Mouse (Mus musculus) bone marrow, adult 2 months (tissue): ENCODE measurements at regions not wholly inside any gene's neighbourhood (a gene's known extent, or its start where the extent isn't known, plus 50 kb on each side); places are given as distances from the start of the nearest gene placed in this dataset.

Source experiments
- H3K27ac ChIP-seq: fragments of 200-500 bp; 2 replicates; pipeline ENCODE4 v1.5.1; 2012; ENCODE audit warnings: low read depth, mild to moderate bottlenecking, control low read depth, inconsistent platforms, low read length; ENCODE audit not compliant: control insufficient read depth, poor library complexity, insufficient read depth
- H3K4me1 ChIP-seq: fragments of 200-500 bp; 2 replicates; pipeline ENCODE4 v1.6.1; 2011; ENCODE audit warnings: low read length; ENCODE audit not compliant: control insufficient read depth, insufficient read depth
- H3K4me3 ChIP-seq: fragments of 200-500 bp; replicated peaks from 2 replicates; pipeline ENCODE3; 2011; ENCODE audit warnings: mild to moderate bottlenecking, low read depth, low read length, control low read depth; ENCODE audit not compliant: control insufficient read depth
- CTCF ChIP-seq: fragments of 200-500 bp; IDR thresholded peaks from 2 replicates; pipeline ENCODE4 v1.5.1; 2011; ENCODE audit warnings: low read length, control low read depth; ENCODE audit not compliant: control insufficient read depth, insufficient read depth
- POLR2A ChIP-seq: fragments of 200-500 bp; IDR thresholded peaks from 2 replicates; pipeline ENCODE4 v1.6.1; 2011; ENCODE audit warnings: low read depth, mild to moderate bottlenecking, control low read depth, low read length, borderline replicate concordance; ENCODE audit not compliant: control insufficient read depth
- WGBS: fragments of 180-500 bp; shearing (Covaris S2); methylation state at CpG from one replicate; pipeline ENCODE4 v1.1.7; 2018; 5-methylcytosine and 5-hydroxymethylcytosine counted together

DNA sequence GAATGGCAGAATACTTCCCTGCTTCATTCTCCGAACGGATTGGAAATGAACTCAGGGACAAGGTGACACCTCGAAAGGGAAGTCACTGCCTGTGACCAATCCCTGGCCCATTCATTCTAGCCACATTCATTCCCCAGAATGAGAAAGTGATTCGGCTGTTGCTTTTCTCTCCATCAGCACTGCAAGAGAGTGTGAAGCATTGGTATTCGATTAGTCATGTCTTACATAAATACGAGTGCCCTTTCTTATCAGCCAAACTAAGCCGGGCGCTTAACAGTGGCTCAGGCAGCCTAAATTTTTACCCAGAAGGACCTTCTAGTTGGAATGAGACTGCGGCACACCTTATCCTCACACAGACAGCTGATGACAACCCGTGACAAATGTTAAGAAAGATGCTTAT lies 122.8 kb downstream of the Gm5426 start:
- Histone ChIP-seq H3K4me1 (no peaks in the 10 kb centered on the region; the same call in 1 of the 2 replicates), H3K4me3 (no peak overlapping the region), H3K27ac (no peak overlapping the region)
- WGBS: 84% methylated on average over 10 of the region's 10 CpGs
- TF ChIP-seq CTCF (no peak), POLR2A (no peak)

DNA sequence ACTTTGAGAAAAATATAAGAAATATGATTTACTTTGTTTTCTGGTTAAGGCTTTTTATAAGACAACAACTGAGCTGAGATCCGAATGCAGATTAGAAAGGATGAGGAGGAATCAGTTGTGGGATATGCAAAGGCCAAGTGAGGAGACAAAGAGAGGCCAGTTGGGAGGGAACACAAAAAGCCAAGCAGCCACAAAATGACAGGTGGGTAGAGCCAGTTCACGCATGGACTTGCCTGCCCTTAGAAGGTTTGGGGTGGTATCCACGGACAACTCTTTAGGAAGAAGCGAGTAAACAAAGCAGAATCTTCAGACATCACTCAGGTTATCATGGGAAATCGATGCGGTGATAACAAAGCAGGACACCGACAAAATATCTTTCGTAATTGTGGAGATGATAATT lies 123.2 kb downstream of the Gm5426 start:
- Histone ChIP-seq H3K4me3 (no peak overlapping the region), H3K4me1 (no peaks in the 10 kb centered on the region; the same call in 1 of the 2 replicates), H3K27ac (no peak overlapping the region)
- whole genome bisulfite sequencing: 91% methylated on average over 8 of the region's 8 CpGs
- TF ChIP-seq POLR2A (no peak), CTCF (no peak)

DNA sequence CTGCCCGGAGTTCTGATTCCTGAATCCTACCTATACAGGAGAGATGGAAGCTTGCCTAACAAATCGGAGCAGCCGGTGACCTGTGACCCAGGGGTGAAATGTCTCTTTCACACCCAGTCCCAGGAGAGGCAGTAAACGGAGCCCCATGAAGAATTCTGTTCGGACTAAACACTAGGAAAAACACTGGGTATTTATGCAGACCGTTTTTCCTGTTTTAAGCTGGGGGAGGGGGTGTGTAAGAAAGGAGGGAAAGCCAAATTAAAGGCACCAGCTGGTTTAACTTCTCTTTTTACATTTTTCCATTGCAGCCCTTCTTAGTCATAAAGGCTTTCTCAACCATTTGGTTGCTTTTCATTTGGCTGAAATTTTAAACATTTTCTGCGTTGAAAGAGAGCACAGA lies 127.1 kb downstream of the Gm5426 start:
- Histone ChIP-seq H3K27ac (no peak overlapping the region), H3K4me3 (no peak overlapping the region), H3K4me1 (peaks cover 2% of the 10 kb centered on the region)
- WGBS: 45% methylated on average over 7 of the region's 7 CpGs
- no peak for TF ChIP-seq POLR2A
- no peak for TF ChIP-seq CTCF

DNA sequence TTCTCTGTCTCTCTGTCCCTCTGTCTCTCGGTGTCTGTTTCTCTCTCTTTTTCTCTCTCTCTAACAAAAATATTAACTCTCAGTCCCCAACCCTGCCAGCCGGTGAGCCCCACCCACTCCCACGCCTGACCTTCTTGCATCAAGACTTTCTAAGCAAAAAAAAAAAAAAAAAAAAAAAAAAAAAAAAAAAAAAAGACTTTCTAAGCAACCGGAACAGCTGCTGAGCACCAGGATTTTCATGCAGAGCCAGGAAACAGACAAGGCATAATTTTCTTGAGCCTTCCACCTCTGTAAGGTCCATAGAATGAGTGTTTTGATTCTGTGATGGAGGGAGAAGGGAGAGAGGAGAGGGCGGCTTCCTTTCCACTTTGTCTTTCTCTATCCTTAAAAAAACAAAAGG lies 128.0 kb downstream of the Gm5426 start:
- TF ChIP-seq CTCF (no peak), POLR2A (no peak)
- Histone ChIP-seq H3K4me3 (no peak overlapping the region), H3K4me1 (peaks cover 2% of the 10 kb centered on the region), H3K27ac (no peak overlapping the region)
- WGBS: 37% methylated on average over 5 of the region's 5 CpGs

DNA sequence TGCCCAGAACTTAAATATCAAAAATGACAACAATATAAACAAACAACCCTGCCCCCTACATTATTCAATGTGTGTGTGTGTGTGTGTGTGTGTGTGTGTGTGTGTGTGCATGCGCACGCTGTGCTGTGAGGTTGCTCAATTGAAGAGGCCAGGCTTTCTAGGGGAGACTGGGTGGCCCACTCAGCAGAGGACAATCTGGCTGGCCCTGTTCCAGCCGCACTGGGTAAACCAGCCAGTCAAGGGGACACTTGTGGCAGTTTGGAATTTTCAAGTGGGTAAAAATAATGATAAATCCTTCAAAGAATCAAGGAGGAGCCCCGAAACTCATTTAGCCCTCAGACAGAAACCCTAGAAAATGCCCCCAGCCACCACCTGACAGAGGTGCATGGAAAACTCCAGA lies 128.5 kb downstream of the Gm5426 start:
- H3K27ac ChIP-seq: no peak overlapping the region

DNA sequence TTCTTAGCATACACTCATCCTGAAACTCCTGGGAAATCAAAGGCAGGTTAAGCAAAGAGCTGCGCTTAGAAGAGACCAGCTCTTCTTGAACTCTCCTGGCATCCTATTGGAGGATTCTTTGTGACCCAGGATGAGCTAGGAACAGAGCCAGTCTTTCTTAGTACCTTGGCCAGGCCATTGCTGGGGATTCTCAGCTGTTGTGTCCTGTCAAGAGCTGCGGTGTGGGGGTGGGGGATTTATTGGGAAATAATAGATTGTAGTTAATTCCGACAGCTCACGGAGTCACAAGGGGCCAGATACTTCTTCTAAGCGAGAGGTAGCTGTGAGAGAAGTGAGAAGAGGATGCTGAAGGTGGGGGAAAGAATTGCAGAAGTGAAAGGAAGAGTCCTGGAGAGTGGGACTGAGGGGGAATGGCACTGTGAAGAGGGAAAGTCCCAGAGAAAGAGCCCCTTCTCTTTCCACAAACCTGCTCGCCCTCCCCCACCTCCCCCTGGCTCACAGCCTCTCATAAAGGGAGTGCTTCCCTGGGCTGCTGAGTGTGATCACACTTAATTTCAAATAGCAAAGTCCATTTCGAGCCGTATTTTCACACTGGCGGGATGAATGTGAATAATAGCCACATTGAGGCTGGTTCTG lies 129.8 kb downstream of the Gm5426 start:
- Histone ChIP-seq H3K4me1 (peaks cover 2% of the 10 kb centered on the region), H3K27ac (no peak overlapping the region), H3K4me3 (no peak overlapping the region)
- TF ChIP-seq POLR2A (no peak), CTCF (no peak)
- WGBS: 80% methylated on average over 9 of the region's 9 CpGs

More for the DNA sequence above, 128.5 kb downstream of the Gm5426 start:
- H3K4me1 ChIP-seq: peaks cover 2% of the 10 kb centered on the region
- TF ChIP-seq CTCF (no peak), POLR2A (no peak)
- no peak overlapping the region for H3K4me3 ChIP-seq
- 71% methylated on average over 4 of the region's 4 CpGs for WGBS

DNA sequence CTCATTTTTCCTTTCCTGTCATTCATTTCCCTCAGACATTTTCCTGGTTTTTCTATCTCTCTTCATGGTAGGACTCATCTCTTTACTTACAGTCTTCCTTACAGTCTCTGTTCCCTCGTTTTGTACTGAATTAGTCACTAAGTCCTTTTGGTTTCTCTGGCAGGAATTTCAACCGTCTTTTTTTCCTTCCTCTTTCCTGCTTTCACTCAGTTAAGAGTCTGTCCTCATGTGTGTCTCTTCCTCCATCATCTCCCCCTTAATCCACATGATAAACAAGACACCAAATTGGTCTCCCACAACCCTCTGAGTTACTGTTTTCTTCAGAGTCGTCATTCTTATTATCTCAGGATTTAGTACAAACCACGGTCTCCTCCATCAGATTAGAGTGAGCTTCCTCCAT lies 131.2 kb downstream of the Gm5426 start:
- Histone ChIP-seq H3K4me3 (no peak overlapping the region), H3K27ac (no peak overlapping the region), H3K4me1 (peaks cover 2% of the 10 kb centered on the region)
- WGBS: 15% methylated on average over 4 of the region's 4 CpGs
- TF ChIP-seq CTCF (no peak), POLR2A (no peak)

DNA sequence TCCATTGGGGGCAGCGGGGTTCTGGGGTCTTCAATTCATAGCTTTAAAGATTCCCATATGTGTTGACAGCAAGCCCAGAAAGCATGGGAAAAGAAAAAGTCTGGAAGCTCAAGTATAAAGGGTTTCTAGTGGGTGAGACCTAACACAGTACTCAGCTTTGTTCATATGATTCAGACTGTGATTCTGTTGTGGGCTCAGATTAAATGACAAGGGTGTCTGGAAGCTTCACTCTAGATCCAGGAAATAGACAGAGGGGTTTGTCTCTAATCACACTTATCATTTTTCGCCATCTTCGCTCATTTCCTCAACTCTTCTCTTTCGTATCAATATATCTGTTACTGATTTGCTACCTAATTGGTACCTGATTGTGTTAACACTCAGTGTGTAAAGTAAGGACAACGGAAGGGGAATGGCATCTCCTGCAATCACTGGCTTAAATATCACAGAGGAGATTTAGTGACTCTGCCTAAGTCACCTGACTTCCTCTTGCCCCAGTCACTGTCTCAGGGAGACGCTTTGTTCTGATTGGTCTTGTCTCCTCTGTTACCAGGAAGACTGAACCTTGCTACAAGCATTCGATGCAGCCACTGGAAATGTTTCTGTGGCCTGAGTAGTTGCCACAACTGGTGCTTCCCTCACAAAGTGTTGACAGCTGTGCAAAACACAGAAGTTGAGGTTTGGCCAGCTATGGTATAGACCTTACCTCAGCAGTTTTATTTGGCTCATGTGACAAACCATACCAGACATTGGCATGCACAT lies 137.4 kb downstream of the Gm5426 start:
- H3K4me1 ChIP-seq: no peaks in the 10 kb centered on the region
- H3K27ac ChIP-seq: no peak overlapping the region
- WGBS: 54% methylated on average over 7 of the region's 7 CpGs
- H3K4me3 ChIP-seq: no peak overlapping the region
- no peak for TF ChIP-seq CTCF
- TF ChIP-seq POLR2A: no peak
